Mouse (Mus musculus) ES-E14 (cell line): ENCODE measurements around the gene Zmiz1. TPM values are rescaled to one million over a fixed set of nuclear protein-coding genes. Genes with fewer than 3 reads are reported as not detected.

Source experiments
- DNase-seq: peaks from one replicate; pipeline ENCODE4 v3.0.0-alpha.2; 2013; ENCODE audit warnings: low read depth, low spot score
- H3K27ac ChIP-seq: 2 replicates; pipeline ENCODE4 v1.5.1; 2012; ENCODE audit warnings: low read depth, mild to moderate bottlenecking, low read length, moderate library complexity, mixed read lengths; ENCODE audit not compliant: poor library complexity, insufficient read depth, severe bottlenecking
- H3K36me3 ChIP-seq: 2 replicates; pipeline ENCODE4 v1.6.1; 2012; ENCODE audit warnings: mild to moderate bottlenecking, low read length, moderate library complexity, mixed read lengths; ENCODE audit not compliant: control insufficient read depth, poor library complexity, insufficient read depth, severe bottlenecking
- H3K4me1 ChIP-seq, 2 experiments: fragments of 150-350 bp in 1 of 2; sonication (generic) in 1 of 2; 2 replicates each; pipeline ENCODE4 v1.6.1; 2012; ENCODE audit warnings: low read length in 2 of 2, mild to moderate bottlenecking in 1 of 2, mixed read lengths in 1 of 2; ENCODE audit not compliant: control insufficient read depth in 2 of 2, insufficient read depth in 2 of 2, poor library complexity in 1 of 2
- H3K4me3 ChIP-seq, 2 experiments: fragments of 150-350 bp in 1 of 2; sonication (generic) in 1 of 2; 2 replicates each; pipeline ENCODE4 v1.5.1; 2012; ENCODE audit warnings: low read length in 2 of 2, low read depth in 1 of 2, mild to moderate bottlenecking in 1 of 2, mixed read lengths in 1 of 2; ENCODE audit not compliant: insufficient read depth in 1 of 2, poor library complexity in 1 of 2, severe bottlenecking in 1 of 2
- H3K9ac ChIP-seq: 2 replicates; pipeline ENCODE4 v1.6.1; 2012; ENCODE audit warnings: low read depth, mild to moderate bottlenecking, low read length, mixed read lengths; ENCODE audit not compliant: poor library complexity, insufficient read depth, severe bottlenecking
- H3K9me3 ChIP-seq: fragments of 150-350 bp; sonication (generic); 2 replicates; pipeline ENCODE4 v1.6.1; 2012; ENCODE audit warnings: low read depth, mild to moderate bottlenecking, low read length; ENCODE audit not compliant: control insufficient read depth, insufficient read depth
- CHD2 ChIP-seq: IDR thresholded peaks from 2 replicates; pipeline ENCODE4 v1.6.1; 2014; ENCODE audit warnings: mild to moderate bottlenecking, low read depth, low read length, inconsistent platforms
- HCFC1 ChIP-seq: IDR thresholded peaks from 2 replicates; pipeline ENCODE4 v1.6.1; 2012; ENCODE audit warnings: low read length, inconsistent platforms, borderline replicate concordance; ENCODE audit not compliant: insufficient read depth
- MAFK ChIP-seq: IDR thresholded peaks from 2 replicates; pipeline ENCODE4 v1.6.1; 2014; ENCODE audit warnings: mild to moderate bottlenecking, low read depth, low read length, inconsistent platforms; ENCODE audit not compliant: insufficient read depth
- ZC3H11A ChIP-seq: IDR thresholded peaks from 2 replicates; pipeline ENCODE4 v1.6.1; 2012; ENCODE audit warnings: low read depth, mild to moderate bottlenecking, inconsistent platforms, low read length, borderline replicate concordance
- ZNF384 ChIP-seq: IDR thresholded peaks from 2 replicates; pipeline ENCODE4 v1.6.1; 2012; ENCODE audit warnings: low read depth, low read length, inconsistent platforms
- in situ Hi-C, 2 experiments: fragments of 600-800 bp; cut with MboI; formaldehyde crosslinking; loops; one replicate each; pipeline ENCODE4 v1.15.1; 2025; ENCODE audit warnings: low sequenced_read_pairs in 2 of 2, inconsistent platforms in 1 of 2; ENCODE audit not compliant: unreplicated experiment in 2 of 2
- total RNA-seq: library from RNA; depleted of rRNA; stranded (reverse); fragments of 300-350 nt; gene quantifications from 2 replicates; pipeline ENCODE4 v1.2.3, GENCODE M21; 2012

Gene Zmiz1
- total RNA-seq, 1 experiment: 16.9 TPM

DNA sequence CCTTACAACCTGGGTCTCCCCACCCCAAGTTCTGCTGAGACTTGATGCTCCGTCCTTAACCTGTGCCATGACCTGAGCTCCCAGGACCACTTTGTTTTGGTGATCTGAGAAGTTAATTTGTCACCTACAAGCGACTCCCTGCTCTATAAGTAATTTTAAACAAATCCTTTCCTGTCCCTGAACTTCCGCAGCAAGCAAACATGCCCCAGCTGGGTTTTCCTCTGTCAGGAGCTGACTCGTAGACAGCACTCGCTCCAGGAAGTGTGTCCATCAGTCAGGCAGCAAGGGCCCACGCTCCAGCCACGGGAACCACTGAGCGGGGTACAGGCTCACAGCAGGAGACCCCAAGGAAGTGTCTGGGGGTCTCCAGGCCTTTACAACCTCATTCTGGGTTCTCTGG is 98.0 kb downstream of the Zmiz1 start:
- no peak for TF ChIP-seq CHD2
- no peak for TF ChIP-seq ZC3H11A
- no peak for TF ChIP-seq ZNF384
- TF ChIP-seq HCFC1: no peak
- no peak for TF ChIP-seq MAFK
- in situ Hi-C loops: loop anchor here (25.0 kb wide), 2 partner anchors 570 to 1045 kb away; no protein-coding TSS in a partner anchor
- H3K4me1 ChIP-seq: no peaks in the 10 kb centered on the region; a peak in 1 of 4 replicates
- no peak overlapping the region for H3K9ac ChIP-seq
- no peak for DNase-seq
- no peaks in the 10 kb centered on the region for H3K9me3 ChIP-seq
- H3K4me3 ChIP-seq: no peak overlapping the region
- no peak overlapping the region for H3K27ac ChIP-seq
- no peaks in the 10 kb centered on the region for H3K36me3 ChIP-seq

DNA sequence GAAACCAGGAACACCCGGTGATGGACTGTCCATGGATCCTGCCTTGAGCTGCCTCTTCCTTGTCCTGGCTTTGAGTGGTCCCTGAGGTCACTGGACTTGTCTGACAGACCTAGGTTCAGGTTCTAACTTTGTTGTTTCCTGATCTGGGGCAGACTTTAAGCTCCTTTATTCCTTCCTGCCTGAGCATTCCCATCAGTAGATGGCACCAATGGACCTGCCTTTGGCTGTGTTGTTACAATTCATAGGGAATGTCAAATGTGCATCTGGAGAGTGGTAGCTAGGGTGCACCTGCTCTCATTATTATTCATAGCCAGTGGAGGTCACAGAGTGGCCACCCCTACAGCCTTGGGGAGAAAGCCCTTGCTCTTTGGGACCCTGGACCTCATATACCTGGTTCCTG is 99.5 kb downstream of the Zmiz1 start:
- Histone ChIP-seq H3K4me1 (no peaks in the 10 kb centered on the region; a peak in 1 of 4 replicates), H3K27ac (no peak overlapping the region), H3K9ac (no peak overlapping the region), H3K9me3 (no peaks in the 10 kb centered on the region), H3K36me3 (no peaks in the 10 kb centered on the region), H3K4me3 (no peak overlapping the region)
- TF ChIP-seq ZNF384 (no peak), ZC3H11A (no peak), MAFK (no peak), CHD2 (no peak), HCFC1 (no peak)
- in situ Hi-C loops: loop anchor here (25.0 kb wide), 2 partner anchors 571 to 1046 kb away; no protein-coding TSS in a partner anchor
- no peak for DNase-seq

DNA sequence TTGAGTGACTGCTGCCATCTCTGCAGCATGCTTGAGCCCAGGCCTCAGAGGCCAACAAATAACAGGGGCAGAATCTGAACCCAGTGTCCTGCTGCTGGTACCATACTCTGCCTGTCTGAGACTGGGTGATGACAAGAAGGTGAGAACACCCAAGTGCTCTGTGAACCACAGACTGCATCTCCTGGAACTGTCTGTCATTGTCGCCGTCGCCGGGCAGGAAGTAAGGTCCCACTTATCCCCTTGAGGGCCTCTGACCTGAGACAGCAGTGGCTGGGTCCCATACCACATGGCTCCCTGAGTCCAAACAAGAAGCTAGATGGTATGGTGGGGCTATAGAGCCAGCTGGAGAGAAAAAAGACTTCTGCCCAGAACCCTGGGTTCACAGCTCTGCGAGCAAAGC is 100.9 kb downstream of the Zmiz1 start:
- in situ Hi-C loops: loop anchor here (25.0 kb wide), 2 partner anchors 573 to 1048 kb away; no protein-coding TSS in a partner anchor
- Histone ChIP-seq H3K9ac (no peak overlapping the region), H3K36me3 (no peaks in the 10 kb centered on the region), H3K4me1 (no peaks in the 10 kb centered on the region; a peak in 1 of 4 replicates), H3K4me3 (no peak overlapping the region), H3K9me3 (no peaks in the 10 kb centered on the region), H3K27ac (no peak overlapping the region)
- no peak for DNase-seq
- no peak for TF ChIP-seq MAFK
- TF ChIP-seq CHD2: no peak
- TF ChIP-seq HCFC1: no peak
- no peak for TF ChIP-seq ZNF384
- TF ChIP-seq ZC3H11A: no peak

DNA sequence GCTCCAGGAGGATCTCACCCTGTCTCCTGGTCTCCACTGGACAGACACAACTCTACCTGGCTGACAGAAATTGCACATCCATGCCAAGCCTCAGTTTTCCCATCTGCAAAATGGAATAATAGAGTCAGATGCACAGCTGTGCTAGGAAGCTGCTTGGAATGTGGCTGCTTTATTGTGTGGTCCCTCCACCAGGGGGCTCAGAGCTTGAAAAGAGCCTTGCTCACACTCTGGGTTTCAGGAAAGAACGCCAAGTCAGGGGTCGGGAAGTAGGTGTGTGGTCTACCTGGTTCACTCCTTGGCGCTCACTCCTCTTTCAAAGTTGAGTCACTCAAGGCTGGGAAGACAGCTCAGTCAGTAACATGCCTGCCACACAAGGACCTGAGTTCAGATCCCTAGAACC is 101.9 kb downstream of the Zmiz1 start:
- no peaks in the 10 kb centered on the region for H3K36me3 ChIP-seq
- no peak for TF ChIP-seq ZNF384
- no peak for TF ChIP-seq MAFK
- TF ChIP-seq HCFC1: no peak
- TF ChIP-seq CHD2: no peak
- no peak for TF ChIP-seq ZC3H11A
- H3K4me1 ChIP-seq: no peaks in the 10 kb centered on the region; a peak in 1 of 4 replicates
- H3K4me3 ChIP-seq: no peak overlapping the region
- H3K9me3 ChIP-seq: no peaks in the 10 kb centered on the region
- DNase-seq: no peak
- in situ Hi-C loops: loop anchor here (25.0 kb wide), 2 partner anchors 574 to 1049 kb away; no protein-coding TSS in a partner anchor
- no peak overlapping the region for H3K9ac ChIP-seq
- H3K27ac ChIP-seq: no peak overlapping the region

DNA sequence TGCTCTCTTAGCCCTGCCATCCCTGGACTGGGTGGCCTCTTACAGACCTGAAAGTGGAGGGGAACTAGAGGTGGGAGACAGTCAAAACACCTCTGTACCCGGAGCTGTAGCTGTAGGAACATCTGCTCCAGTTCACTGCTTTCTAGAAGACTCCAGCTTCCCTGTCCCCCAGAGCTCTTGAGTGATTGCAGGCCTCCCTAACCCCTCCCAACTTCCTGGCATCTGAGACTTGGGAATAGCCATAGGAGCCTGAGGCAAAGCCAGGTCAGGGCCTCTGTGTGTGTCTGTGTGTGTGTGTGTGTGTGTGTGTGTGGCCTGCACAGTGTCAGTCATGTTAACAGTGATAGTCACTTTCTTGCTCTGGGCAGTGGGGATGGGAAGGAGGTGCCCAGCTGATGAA is 102.7 kb downstream of the Zmiz1 start:
- Histone ChIP-seq H3K9ac (no peak overlapping the region), H3K4me3 (no peak overlapping the region), H3K36me3 (no peaks in the 10 kb centered on the region), H3K27ac (no peak overlapping the region), H3K9me3 (no peaks in the 10 kb centered on the region), H3K4me1 (no peaks in the 10 kb centered on the region)
- no peak for DNase-seq
- in situ Hi-C loops: loop anchor here (25.0 kb wide), 2 partner anchors 574 to 1049 kb away; no protein-coding TSS in a partner anchor
- TF ChIP-seq ZNF384: no peak
- no peak for TF ChIP-seq MAFK
- no peak for TF ChIP-seq CHD2
- no peak for TF ChIP-seq ZC3H11A
